Mouse (Mus musculus): ENCODE data around the gene Stk32c. TPM values are rescaled to one million over a fixed set of nuclear protein-coding genes. Genes with fewer than 3 reads are reported as not detected.

Gene Stk32c
- 0.10 TPM in 1 of 2 replicates, not detected in the other for polyA plus RNA-seq (2015; fragmentation: Nextera tagmentation; extraction: Ambion mirVana)

GRCm38 (mm10) chr7:139212754-139213745 is at the start of gene Stk32c, which contains the start of gene Lrrc27:
Stk32c (minus strand) TSS chr7:139213307.
Lrrc27 (plus strand) TSS chr7:139212988.

GRCm38 (mm10) chr7:139247881-139248614 is 34.9 kb upstream of the Stk32c start, which contains the start of gene Pwwp2b:
Pwwp2b (plus strand) TSS chr7:139248482.

GRCm38 (mm10) chr7:139085629-139086194 is 127.4 kb downstream of the Stk32c start, which contains the start of gene Dpysl4:
Dpysl4 (plus strand) TSS chr7:139086001.

Other genes starting within 250 kb of the Stk32c start
- 0.64 and 0.97 TPM in 2 replicates for gene Dpysl4, start 127.3 kb downstream of the Stk32c start, polyA plus RNA-seq (2015; fragmentation: Nextera tagmentation; extraction: Ambion mirVana)
- gene Lrrc27, start 319 bp downstream of the Stk32c start, polyA plus RNA-seq (2015; fragmentation: Nextera tagmentation; extraction: Ambion mirVana), result 0.81 and 1.4 TPM in 2 replicates
- 2.4 and 3.2 TPM in 2 replicates for gene Pwwp2b, start 35.2 kb upstream of the Stk32c start, polyA plus RNA-seq (2015; fragmentation: Nextera tagmentation; extraction: Ambion mirVana)
- gene Inpp5a, start 175.8 kb upstream of the Stk32c start, polyA plus RNA-seq (2015; fragmentation: Nextera tagmentation; extraction: Ambion mirVana), result 7.7 and 10.3 TPM in 2 replicates